Mouse (Mus musculus) v-Abl transformed pro-B cells (cell line): ENCODE results near the gene Col6a2.

Source experiments
- in situ Hi-C, 2 experiments: fragments of 400-800 bp; cut with MboI; formaldehyde crosslinking; loops; one replicate each; pipeline ENCODE4 v1.15.1; 2025; ENCODE audit not compliant: unreplicated experiment in 2 of 2

Gene Col6a2

GRCm38 (mm10) chr10:76636601-76637000 lies 13.2 kb upstream of the Col6a2 start:
- in situ Hi-C loops, result no loop called here

GRCm38 (mm10) chr10:76636026-76636425 lies 12.6 kb upstream of the Col6a2 start:
- in situ Hi-C loops, result no loop called here

- in situ Hi-C loops, result no loop called here
These were observed 11.2 kb upstream of the Col6a2 start for GRCm38 (mm10) chr10:76634584-76634983.

GRCm38 (mm10) chr10:76634094-76634571 lies 10.7 kb upstream of the Col6a2 start:
- in situ Hi-C loops, result no loop called here

- in situ Hi-C loops, result no loop called here
These were observed 9.2 kb upstream of the Col6a2 start for GRCm38 (mm10) chr10:76632630-76633029.

GRCm38 (mm10) chr10:76630657-76631056 lies 7.2 kb upstream of the Col6a2 start:
- in situ Hi-C loops, result no loop called here

GRCm38 (mm10) chr10:76627714-76628113 lies 4.3 kb upstream of the Col6a2 start:
- in situ Hi-C loops, result no loop called here

- in situ Hi-C loops, result no loop called here
These were observed 1.5 kb upstream of the Col6a2 start for GRCm38 (mm10) chr10:76624903-76625302.

- in situ Hi-C loops, result no loop called here
These were observed 304 bp upstream of the Col6a2 start for GRCm38 (mm10) chr10:76623734-76624133.

- in situ Hi-C loops, result no loop called here
These were observed 1.0 kb downstream of the Col6a2 start for GRCm38 (mm10) chr10:76622411-76622810.

- in situ Hi-C loops, result no loop called here
These were observed 11.0 kb downstream of the Col6a2 start for GRCm38 (mm10) chr10:76612473-76612872.

- in situ Hi-C loops, result no loop called here
These were observed 20.7 kb downstream of the Col6a2 start for GRCm38 (mm10) chr10:76602690-76603089.

GRCm38 (mm10) chr10:76596338-76596737 lies 27.1 kb downstream of the Col6a2 start:
- in situ Hi-C loops, result no loop called here

GRCm38 (mm10) chr10:76590197-76590596 lies 33.2 kb downstream of the Col6a2 start:
- in situ Hi-C loops, result no loop called here

GRCm38 (mm10) chr10:76586190-76586589 lies 37.2 kb downstream of the Col6a2 start:
- in situ Hi-C loops, result no loop called here

GRCm38 (mm10) chr10:76584138-76584537 lies 39.3 kb downstream of the Col6a2 start:
- in situ Hi-C loops, result no loop called here

GRCm38 (mm10) chr10:76576920-76577319 lies 46.5 kb downstream of the Col6a2 start:
- in situ Hi-C loops, result no loop called here

GRCm38 (mm10) chr10:76575374-76575773 lies 48.1 kb downstream of the Col6a2 start, which contains the start of gene Ftcd:
Ftcd (plus strand) TSS chr10:76575648.
- in situ Hi-C loops, result no loop called here

GRCm38 (mm10) chr10:76572151-76572550 lies 51.3 kb downstream of the Col6a2 start:
- in situ Hi-C loops, result no loop called here

- in situ Hi-C loops, result no loop called here
These were observed 52.4 kb downstream of the Col6a2 start for GRCm38 (mm10) chr10:76571070-76571469.

GRCm38 (mm10) chr10:76569996-76570685 lies 53.3 kb downstream of the Col6a2 start:
- in situ Hi-C loops, result no loop called here

GRCm38 (mm10) chr10:76561972-76562371 lies 61.5 kb downstream of the Col6a2 start, which contains the start of gene Spatc1l:
Spatc1l (plus strand) TSS chr10:76562272.
- in situ Hi-C loops, result no loop called here
